Mouse (Mus musculus): ENCODE results near the gene Ampd1.

Gene Ampd1

DNA sequence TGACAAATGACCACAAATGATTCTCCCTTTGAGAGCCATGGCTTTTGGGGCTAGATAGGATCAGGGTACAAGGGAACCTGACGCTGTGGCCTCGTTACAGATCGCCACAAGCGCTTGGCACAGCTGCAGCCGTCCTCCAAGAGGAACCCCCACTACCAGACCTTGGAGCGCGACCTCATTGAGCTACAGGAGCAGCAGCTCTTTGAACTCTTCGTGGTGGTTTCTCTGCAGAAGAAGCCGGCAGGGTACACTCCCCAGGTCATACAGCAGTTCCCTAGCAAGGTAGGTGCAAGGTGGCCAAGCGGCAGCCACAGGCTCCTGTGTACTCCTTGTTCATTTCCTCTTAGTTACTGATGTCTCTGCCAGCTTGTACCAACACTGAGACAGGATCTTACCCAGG is 75.1 kb downstream of the Ampd1 start:
- no peak for DNase-seq (ENCODE audit: low read depth)

Data from c-Kit-positive CD71-negative TER-119-negative erythroid progenitor cells, embryonic 14.5 days (primary cell).